In genomic region chr1:182124924-182125368, GRCm38 (mm10) we compare ENCODE assay signal across 8 mouse cellular contexts. TPM values are rescaled to one million over a fixed set of nuclear protein-coding genes. Genes with fewer than 3 reads are reported as not detected.
DNase-seq lines count a peak whose midpoint lies in the region; ATAC-seq and TF ChIP-seq lines count a peak whose summit lies in the region.

No protein-coding gene starts in this region.

- TF ChIP-seq CTCF in gastrocnemius, adult 2 months (IDR thresholded peaks at IDR 0.05): no peak

- intact Hi-C loops in gastrocnemius, adult 2 months (cut with DNase I): loop anchor here (10.0 kb wide), 1 partner anchor 400 kb away; no protein-coding TSS in a partner anchor
- intact Hi-C loops in left cerebral cortex, postnatal 14 days (cut with DNase I): no loop called here

- H3K4me3 ChIP-seq in gastrocnemius, adult 2 months: peak overlapping the region; percentile 91

- peak overlapping the region; percentile 96 for H3K27ac ChIP-seq in gastrocnemius, adult 2 months

- peak; percentile 89 to 95 for DNase-seq in adrenal gland, adult (ENCODE audit: inconsistent age in 2 of 2, low spot score in 1 of 2)
- peak; percentile 89 for DNase-seq in gastrocnemius, adult 2 months
- DNase-seq in induced T-regulatory cell, adult 2 months (ENCODE audit: low read depth): peak; percentile 93
- peak; percentile 84 to 93 for DNase-seq in left cerebral cortex, postnatal 14 days (ENCODE audit: low spot score in 2 of 2)
- peak; percentile 84 for DNase-seq in right cerebral cortex, postnatal 14 days
- DNase-seq in urinary bladder, postnatal 4 days (ENCODE audit: low spot score in 2 of 2): peak; percentile 80 to 85

- peak; percentile 94 for ATAC-seq in common myeloid progenitor, adult 5-6 weeks (replicated peaks; ENCODE audit: low read depth, poor library complexity, severe bottlenecking)
- peak; percentile 95 for ATAC-seq in megakaryocyte-erythroid progenitor cell, adult 5-6 weeks (replicated peaks; ENCODE audit: low FRiP score, low TSS enrichment, poor library complexity, severe bottlenecking)

RNA-seq across cellular contexts. Expression of gene Srp9, which starts 0.4 kb away (rescaled TPM):
- total RNA-seq in common myeloid progenitor, adult 5-6 weeks (2017): 103 and 131 TPM in 2 replicates
- total RNA-seq in gastrocnemius, adult 2 months (2021): 10 to 100 TPM; 41.1 to 44.9 TPM
- total RNA-seq in left cerebral cortex, postnatal 14 days (2021): 10 to 100 TPM; 55.2 to 57.1 TPM
- 115 and 118 TPM in 2 replicates for total RNA-seq in megakaryocyte-erythroid progenitor cell, adult 5-6 weeks (2014; fragmentation: Nextera tagmentation)
- 67.8 and 111 TPM in 2 replicates for total RNA-seq in megakaryocyte-erythroid progenitor cell, adult 5-6 weeks (2017)

RNA-seq across cellular contexts. Expression of gene Vmn1r1, which starts 39.3 kb away (rescaled TPM):
- total RNA-seq in common myeloid progenitor, adult 5-6 weeks (2017): not detected in 2 replicates
- total RNA-seq in gastrocnemius, adult 2 months (2021): not detected
- not detected for total RNA-seq in left cerebral cortex, postnatal 14 days (2021)
- total RNA-seq in megakaryocyte-erythroid progenitor cell, adult 5-6 weeks (2014; fragmentation: Nextera tagmentation): not detected in 2 replicates
- total RNA-seq in megakaryocyte-erythroid progenitor cell, adult 5-6 weeks (2017): not detected in 2 replicates

Comparison
In these comparisons a context has a peak if more than half of its experiments do, and no peak if none do; other contexts are left out.
1. Peak in every context shown above with its lines: DNase-seq, ATAC-seq, H3K4me3 ChIP-seq and H3K27ac ChIP-seq.